Comparison of ENCODE assay signal across 14 mouse cellular contexts in the genomic region with DNA sequence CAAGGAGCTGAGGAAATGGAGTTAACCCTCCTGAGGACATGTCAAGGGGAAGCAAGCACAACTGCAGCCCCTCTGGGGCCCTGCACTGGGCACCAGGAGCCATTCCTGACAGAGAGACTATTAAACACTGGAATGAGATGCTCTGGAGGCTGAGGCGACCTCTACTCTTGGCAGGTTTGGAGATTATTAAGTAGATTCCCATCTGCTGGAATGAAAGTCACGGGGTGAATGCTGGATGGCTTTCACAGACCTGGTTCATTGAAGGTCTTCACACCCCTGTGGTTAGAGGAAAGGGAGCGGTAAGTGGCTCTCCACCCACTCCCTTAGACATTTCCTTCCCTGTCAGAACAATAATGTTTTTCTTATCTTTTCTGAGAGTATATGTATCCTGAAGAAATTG.
A peak's percentile ranks its signal among the peaks of the same experiment; 100 is the strongest.
DNase-seq lines count a peak whose midpoint lies in the region; ATAC-seq and TF ChIP-seq lines count a peak whose summit lies in the region.
"Had no signal": no experiment of that assay in that cellular context is flagged by ENCODE, and none has a peak within 500 bp of the region (broad histone marks: within the 10 kb centered on the region; RNA-seq: fewer than 3 reads in every experiment).

No protein-coding gene starts in this region.

- H3K36me3 ChIP-seq in kidney, embryonic 16.5 days (ENCODE audit: insufficient read depth, low read length): no peaks in the 10 kb centered on the region
- H3K36me3 ChIP-seq: limb, embryonic 12.5 days; neural tube, embryonic 13.5 days had no signal

- no peak overlapping the region for H3K9ac ChIP-seq in kidney, embryonic 16.5 days (replicated peaks; ENCODE audit: low read length)
- H3K9ac ChIP-seq: limb, embryonic 12.5 days; neural tube, embryonic 13.5 days had no signal

- no peak for ATAC-seq in kidney, embryonic 16.5 days (ENCODE audit: low FRiP score, low TSS enrichment)
- ATAC-seq: midbrain, embryonic 16.5 days had no signal

- intact Hi-C loops in gastrocnemius, adult 2 months (cut with DNase I): no loop called here
- intact Hi-C loops in heart, postnatal 36 days (cut with DNase I): loop anchor here (5.0 kb wide), 4 partner anchors 90 to 295 kb away; partner anchors contain the start of gene Nrp1

- peaks cover 5% of the 10 kb centered on the region for H3K4me1 ChIP-seq in kidney, embryonic 16.5 days (ENCODE audit: insufficient read depth, low read length)
- H3K4me1 ChIP-seq: limb, embryonic 12.5 days had no signal

- no peaks in the 10 kb centered on the region for H3K9me3 ChIP-seq in kidney, embryonic 16.5 days (ENCODE audit: low read length)
- H3K9me3 ChIP-seq: limb, embryonic 12.5 days; neural tube, embryonic 13.5 days had no signal

- no peak overlapping the region for H3K27ac ChIP-seq in kidney, embryonic 16.5 days (ENCODE audit: low read length)
- peak overlapping the region; percentile 80 for H3K27ac ChIP-seq in gastrocnemius, adult 2 months
- H3K27ac ChIP-seq: limb, embryonic 12.5 days; macrophage; neural tube, embryonic 13.5 days had no signal

- no peaks in the 10 kb centered on the region for H3K27me3 ChIP-seq in kidney, embryonic 16.5 days (ENCODE audit: insufficient read depth, low read length)
- H3K27me3 ChIP-seq: limb, embryonic 12.5 days; neural tube, embryonic 13.5 days had no signal

- H3K4me3 ChIP-seq in kidney, embryonic 16.5 days (ENCODE audit: low read length): no peak overlapping the region
- H3K4me3 ChIP-seq in gastrocnemius, adult 2 months: no peak overlapping the region
- H3K4me3 ChIP-seq: limb, embryonic 12.5 days; neural tube, embryonic 13.5 days had no signal

- no peak overlapping the region for H3K4me2 ChIP-seq in kidney, embryonic 16.5 days (replicated peaks; ENCODE audit: low read depth, low read length)
- H3K4me2 ChIP-seq: limb, embryonic 12.5 days; neural tube, embryonic 13.5 days had no signal

- no peak for TF ChIP-seq CTCF in gastrocnemius, adult 2 months (IDR thresholded peaks at IDR 0.05)

- peak; percentile 3 for DNase-seq in kidney, adult 11 months
- DNase-seq in gastrocnemius, adult 2 months: peak; percentile 48
- DNase-seq in heart, postnatal 36 days: peak; percentile 15 to 29
- DNase-seq in kidney, postnatal 4 days: peak; percentile 4 to 5
- DNase-seq in urinary bladder, postnatal 10 days (ENCODE audit: low spot score): no peak
- DNase-seq in spleen, postnatal 14 days (ENCODE audit: low spot score in 2 of 2): no peak
- no peak for DNase-seq in cerebellum, adult 9-10 months
- DNase-seq: cerebellum, postnatal 25 days; thymus, postnatal 4 days had no signal

- 24% methylated on average over 3 of the region's 3 CpGs for WGBS in kidney, embryonic 16.5 days

Comparison
In these comparisons a context has a peak if more than half of its experiments do, and no peak if none do; other contexts are left out.
1. DNase-seq: peak in kidney, adult 11 months (single experiment), gastrocnemius, adult 2 months (single experiment), heart, postnatal 36 days (2 of 2) and kidney, postnatal 4 days (2 of 2); none in urinary bladder, postnatal 10 days (single experiment), spleen, postnatal 14 days (0 of 2) and cerebellum, adult 9-10 months (single experiment).